Mouse (Mus musculus) megakaryocyte-erythroid progenitor cell, adult 5-6 weeks (primary cell): ENCODE measurements around the gene 2410004P03Rik. TPM values are rescaled to one million over a fixed set of nuclear protein-coding genes. Genes with fewer than 3 reads are reported as not detected.
"Not testable (repeated sequence)": the region's sequence is repeated elsewhere in the genome, so short reads cannot be mapped to it uniquely, and the experiment has no call there.

Experiments
- ATAC-seq: replicated peaks from 2 replicates; pipeline ENCODE4 v1.8.0; 2016; ENCODE audit warnings: mild to moderate bottlenecking, inconsistent platforms; ENCODE audit not compliant: severe bottlenecking, poor library complexity, low FRiP score, low TSS enrichment
- total RNA-seq, 2 experiments: library from RNA; stranded (forward) in 1 of 2; stranded (reverse) in 1 of 2; fragments of 200-1000, 215-1000 nt in 1 of 2; fragments of >200 nt in 1 of 2; fragmentation: Nextera tagmentation in 1 of 2; gene quantifications; 2 replicates each; pipeline ENCODE4 v1.2.3; 2014 to 2017

2410004P03Rik gene
- total RNA-seq, 2 experiments from 2014 or later: not detected

- no peak for ATAC-seq
Measured at GRCm38 (mm10) chr12:17024554-17025110, 13.1 kb upstream of the 2410004P03Rik start.

DNA sequence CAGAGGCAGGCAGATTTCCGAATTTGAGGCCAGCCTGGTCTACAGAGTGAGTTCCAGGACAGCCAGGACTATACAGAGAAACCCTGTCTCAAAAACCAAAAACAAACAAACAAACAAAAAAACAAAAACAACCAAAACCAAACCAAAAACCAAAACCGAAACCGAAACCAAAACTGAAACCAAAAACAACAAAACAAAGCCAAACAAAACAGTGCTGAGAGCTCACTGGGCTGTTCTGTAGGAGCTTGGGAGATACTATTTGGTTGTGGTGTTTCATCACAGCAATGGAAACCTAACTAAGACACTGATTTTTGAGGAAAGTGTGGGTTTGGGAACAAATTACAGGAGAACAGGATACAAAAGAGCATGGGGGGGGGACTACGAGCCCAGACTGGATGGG lies 10.6 kb upstream of the 2410004P03Rik start:
- ATAC-seq: no peak

DNA sequence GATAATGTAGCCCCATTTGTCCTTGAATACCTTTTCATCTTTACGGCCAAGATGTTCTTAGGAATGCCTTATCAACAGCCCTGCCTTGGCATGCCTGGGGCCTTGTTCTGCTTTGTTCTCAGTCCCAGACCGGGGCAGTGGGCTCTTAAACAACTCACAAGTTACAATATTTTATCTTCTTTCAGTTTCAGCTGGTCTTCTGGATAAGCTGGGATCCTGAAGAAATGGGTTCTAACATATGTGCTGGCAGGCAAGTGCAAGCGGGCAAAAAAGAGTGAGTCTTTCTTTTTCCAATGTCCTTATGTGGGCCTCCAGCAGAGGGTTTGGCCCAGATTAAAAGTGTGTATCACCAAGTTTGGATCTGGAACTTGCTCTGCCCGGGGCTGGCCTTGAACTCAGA lies 9.6 kb upstream of the 2410004P03Rik start:
- ATAC-seq: not testable (repeated sequence)

GRCm38 (mm10) chr12:17018468-17018867 lies 6.9 kb upstream of the 2410004P03Rik start:
- no peak for ATAC-seq

DNA sequence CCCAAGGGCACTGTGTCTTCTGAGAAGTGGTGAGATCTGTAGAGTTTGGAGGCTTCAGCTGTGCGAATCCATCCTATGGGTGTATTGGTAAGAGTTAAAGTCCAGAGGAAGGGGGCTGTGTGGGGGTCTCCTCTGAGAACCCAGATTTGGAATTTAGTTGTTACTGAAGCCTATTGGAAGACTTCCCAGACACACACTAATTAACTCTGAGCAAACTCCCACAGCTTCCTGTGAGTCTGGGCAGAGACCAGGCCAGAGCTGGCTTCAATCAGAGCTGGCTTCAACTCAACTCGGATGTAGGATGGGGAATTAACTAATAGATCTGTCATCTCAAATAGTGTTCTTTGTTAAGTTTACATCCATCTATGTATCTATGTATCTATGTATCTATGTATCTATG lies 4.2 kb upstream of the 2410004P03Rik start:
- no peak for ATAC-seq

- no peak for ATAC-seq
Measured at GRCm38 (mm10) chr12:17012067-17012899, 756 bp upstream of the 2410004P03Rik start.

DNA sequence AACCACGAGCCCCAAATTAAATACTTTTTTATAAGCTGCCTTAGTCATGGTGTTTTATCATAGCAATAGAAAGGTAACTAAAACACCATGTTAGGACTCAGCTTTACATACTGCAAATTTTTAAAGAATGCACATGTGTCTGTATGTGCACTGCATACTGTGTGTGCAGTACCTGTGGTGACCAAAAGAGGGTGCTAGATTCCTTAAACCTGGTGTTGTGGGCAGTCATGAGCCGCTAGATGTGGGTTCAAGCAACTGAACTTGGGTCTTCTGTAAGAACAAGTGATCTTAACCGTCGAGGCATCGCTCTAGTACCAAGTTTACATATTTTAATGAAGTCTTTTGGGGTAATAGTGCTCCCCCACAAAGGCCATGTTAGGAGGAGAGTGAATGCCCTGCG lies 2.1 kb downstream of the 2410004P03Rik start:
- no peak for ATAC-seq

DNA sequence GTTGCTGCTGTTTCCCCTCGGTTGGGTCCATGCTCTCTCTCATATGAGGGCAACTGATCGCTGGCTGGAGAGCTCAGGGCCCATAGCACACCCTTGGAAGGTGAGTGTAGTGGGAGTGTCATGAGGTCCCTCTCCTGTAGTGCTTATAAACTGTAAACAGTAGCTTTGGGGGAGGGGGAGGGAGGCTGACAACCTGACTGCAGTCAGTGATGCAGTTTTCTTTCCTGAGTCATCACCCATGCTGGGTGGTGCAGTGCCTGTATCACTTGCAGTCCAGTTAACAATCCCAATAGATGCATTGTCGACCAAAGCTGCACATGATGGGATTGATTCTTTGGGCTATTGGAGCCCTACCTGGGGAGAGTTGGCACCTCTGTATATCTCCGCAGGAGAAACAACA lies 10.3 kb downstream of the 2410004P03Rik start:
- ATAC-seq: no peak

GRCm38 (mm10) chr12:17000628-17001027 lies 10.9 kb downstream of the 2410004P03Rik start:
- ATAC-seq: no peak

DNA sequence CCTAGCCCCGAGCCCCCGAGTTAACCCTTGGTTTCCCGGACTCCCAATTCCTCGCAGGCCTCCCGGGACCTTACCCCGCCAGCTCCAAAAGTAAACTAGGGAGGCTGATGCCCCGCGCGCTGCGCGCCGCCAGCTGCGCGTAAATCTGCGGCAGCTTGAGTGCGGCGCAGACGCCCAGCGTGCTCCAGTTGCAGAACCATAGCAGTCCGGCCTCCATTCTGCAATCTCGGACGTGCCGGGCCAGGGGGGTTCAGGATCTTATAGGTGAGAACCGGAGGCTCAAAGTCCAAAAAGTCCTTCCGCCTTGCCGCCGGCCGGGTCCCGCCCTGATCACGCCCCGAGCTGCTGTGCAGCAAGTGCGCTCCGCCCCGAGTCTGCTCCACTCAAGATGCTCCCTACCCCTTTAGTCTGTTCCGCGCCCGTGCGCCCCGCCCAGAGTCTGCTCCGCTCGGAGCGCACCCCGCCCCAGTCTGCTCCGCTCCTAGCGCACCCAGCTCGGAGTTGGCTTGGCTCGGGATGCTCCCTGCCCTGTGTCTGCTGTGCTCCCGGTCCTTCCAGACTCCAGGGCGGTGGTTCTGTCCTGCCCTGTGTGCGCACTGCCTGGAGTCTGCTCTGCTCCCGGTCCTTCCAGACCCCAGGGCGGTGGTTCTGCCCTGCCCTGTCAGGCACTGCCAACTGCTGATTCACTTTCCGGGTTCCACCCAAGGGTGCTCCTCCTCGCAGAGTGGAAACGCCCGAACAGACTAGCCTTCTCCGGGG lies 11.6 kb downstream of the 2410004P03Rik start, which contains the start of gene Pqlc3:
Gene Pqlc3 (minus strand): TSS at position 670 of the 759 bp plus-strand sequence.
- peak; percentile 97 for ATAC-seq

DNA sequence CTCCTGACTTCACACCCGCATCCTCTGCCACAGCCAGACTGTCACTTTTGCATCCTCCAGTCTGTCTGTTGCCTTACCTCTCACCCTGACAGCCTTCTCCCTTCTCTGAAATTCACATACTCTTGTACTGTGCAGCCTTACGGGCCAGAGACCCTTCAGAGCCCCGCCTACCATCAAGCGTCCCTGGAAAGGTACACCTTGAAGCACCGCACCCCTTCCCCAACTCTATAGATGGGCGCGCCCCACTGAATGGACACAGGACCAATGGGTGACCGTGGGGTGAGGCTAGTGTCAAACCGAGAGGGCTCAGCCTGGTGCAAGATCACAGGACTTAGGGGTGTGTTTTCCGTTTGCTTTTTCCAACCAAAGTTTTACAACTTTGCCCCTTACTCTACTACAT lies 12.4 kb downstream of the 2410004P03Rik start:
- ATAC-seq: no peak

DNA sequence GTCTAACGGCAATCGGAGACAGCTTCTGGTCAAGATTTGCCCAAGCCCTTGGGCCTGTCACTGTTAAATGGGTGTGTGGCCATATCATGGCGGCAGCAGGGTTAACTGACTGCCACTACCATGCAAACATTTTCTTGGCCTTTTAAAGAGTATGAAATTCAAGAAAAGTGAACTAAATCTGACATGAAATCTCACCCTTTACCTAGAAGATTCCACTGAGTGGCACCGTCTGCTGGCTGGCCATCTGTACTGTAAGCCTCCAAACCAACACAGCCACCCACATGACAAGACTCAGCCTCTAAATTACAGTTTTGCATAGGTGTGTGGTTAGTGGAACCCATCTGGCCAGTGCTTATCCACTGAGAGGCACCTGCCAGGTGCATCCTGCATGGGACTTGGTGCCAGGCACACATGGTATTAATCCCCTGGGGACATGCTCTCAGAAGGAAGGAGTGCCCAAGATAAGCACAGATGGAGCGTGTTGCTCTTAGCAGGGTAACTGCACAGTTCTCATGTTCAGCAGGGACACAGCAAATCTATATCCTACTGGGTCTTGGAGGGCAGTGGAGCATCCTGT lies 14.6 kb downstream of the 2410004P03Rik start:
- no peak for ATAC-seq

DNA sequence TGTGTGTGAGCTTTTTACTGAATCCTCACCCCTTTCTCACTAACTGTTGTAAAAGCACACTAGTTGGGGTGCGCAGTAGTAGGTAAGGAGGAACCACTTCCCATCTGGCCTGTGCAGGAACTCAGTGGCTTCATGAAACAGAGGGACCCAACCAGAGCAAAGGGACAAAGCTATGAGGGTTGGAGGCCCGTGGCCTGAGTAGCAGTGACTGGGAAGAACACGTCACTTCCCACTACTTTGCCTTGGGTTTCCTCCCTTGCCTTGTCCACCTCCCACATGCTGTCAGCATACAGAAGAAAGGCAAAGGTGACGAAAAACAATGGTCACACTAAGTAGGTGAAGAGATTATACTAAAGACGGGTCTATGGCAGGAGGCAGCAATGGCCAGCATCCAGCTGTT lies 15.2 kb downstream of the 2410004P03Rik start:
- no peak for ATAC-seq

DNA sequence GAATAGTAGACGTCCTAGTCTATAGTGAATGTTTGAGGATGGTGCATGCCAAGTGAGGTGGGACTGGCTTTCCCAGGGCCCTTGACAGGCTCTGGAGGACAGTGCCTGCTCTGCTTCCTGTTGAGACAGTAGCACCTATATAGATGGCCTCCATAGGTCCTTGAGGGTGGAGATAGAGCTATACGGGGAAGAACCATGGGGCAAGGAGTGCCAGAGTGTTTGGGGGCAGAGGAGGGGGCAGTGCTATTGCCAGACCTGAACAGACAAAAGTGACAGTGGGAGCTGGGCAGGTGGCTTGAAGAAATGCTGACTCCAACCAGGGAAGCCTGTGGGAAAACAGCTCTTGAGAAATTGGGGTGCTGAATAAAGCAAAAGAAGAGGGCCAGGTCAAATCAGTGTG lies 17.2 kb downstream of the 2410004P03Rik start:
- ATAC-seq: no peak

- no peak for ATAC-seq
Measured at GRCm38 (mm10) chr12:16992355-16992754, 19.2 kb downstream of the 2410004P03Rik start.

- ATAC-seq: no peak
Measured at GRCm38 (mm10) chr12:16991376-16991775, 20.2 kb downstream of the 2410004P03Rik start.

GRCm38 (mm10) chr12:16985778-16986177 lies 25.7 kb downstream of the 2410004P03Rik start:
- ATAC-seq: no peak

DNA sequence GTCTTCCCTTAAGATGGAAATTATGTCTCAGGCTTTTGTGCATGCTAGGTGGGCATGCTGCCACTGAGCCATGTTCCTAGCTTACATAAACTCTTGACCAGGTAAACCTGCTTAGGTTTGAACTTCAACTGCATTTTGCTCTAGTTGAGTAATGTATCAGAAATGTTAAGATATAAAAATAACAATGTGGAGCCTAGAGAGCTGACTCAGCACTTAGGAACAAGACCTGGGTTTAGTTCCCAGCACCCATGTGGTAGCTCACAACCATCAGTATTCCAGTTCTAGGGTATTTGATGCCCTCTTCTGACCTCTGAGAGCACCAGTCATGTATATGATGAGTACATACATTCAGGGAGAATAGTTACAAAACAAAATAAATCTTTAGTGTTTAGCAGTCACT lies 34.4 kb downstream of the 2410004P03Rik start:
- ATAC-seq: no peak

DNA sequence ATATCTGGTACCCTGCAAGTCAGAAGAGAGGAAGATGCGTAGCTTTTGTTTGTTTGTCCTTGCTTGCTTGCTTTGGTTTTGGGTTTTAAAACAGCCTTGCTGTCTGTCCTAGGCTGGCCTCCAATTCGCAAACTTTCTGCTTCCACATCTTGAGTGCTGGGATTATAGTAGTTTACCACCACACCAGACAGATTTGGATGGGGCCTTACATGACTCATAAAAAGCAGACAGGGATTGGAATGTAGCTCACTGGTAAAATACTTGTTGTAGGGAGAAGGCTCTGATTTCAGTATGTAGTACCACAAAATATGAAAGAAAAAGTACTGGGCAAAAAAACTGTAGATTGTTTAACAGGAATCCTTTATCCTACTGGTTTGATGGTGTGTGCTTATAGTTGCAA lies 44.7 kb downstream of the 2410004P03Rik start:
- no peak for ATAC-seq

GRCm38 (mm10) chr12:16963354-16963753 lies 48.2 kb downstream of the 2410004P03Rik start:
- no peak for ATAC-seq
